In the genomic region with DNA sequence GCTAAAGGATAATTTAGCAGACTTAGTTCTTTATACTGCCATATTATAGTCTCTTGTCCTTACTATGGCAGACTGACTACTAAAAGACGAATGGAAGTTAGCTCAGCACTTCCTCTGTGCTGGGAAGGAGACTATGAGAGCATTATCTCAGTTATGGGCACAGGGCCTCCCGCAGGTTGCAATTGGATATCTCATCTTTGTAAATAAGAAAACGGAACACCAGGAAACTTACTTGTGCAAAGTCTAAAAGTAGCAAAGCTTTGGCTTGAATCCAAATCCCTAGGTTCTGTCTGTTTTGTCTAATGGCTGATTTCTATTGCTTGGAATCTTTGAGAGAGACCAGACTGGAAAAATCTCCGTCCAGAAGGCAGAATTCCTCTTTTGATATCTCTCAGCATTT, we compare ENCODE assay signal across 25 mouse cellular contexts.
DNase-seq lines count a peak whose midpoint lies in the region; ATAC-seq and TF ChIP-seq lines count a peak whose summit lies in the region.
"Had no signal": no experiment of that assay in that cellular context is flagged by ENCODE, and none has a peak within 500 bp of the region (broad histone marks: within the 10 kb centered on the region; RNA-seq: fewer than 3 reads in every experiment).

No protein-coding gene starts in this region.

- H3K4me3 ChIP-seq in heart, adult 2 months = no peak overlapping the region
- no peak overlapping the region for H3K4me3 ChIP-seq in heart, embryonic 15.5 days
- no peak overlapping the region for H3K4me3 ChIP-seq in liver, embryonic 11.5 days (ENCODE audit: low read depth, low read length)
- no peak overlapping the region for H3K4me3 ChIP-seq in liver, postnatal 0 days (ENCODE audit: low read depth, low read length)
- H3K4me3 ChIP-seq: embryonic facial prominence, embryonic 12.5 days; embryonic facial prominence, embryonic 15.5 days had no signal

- H3K9ac ChIP-seq in heart, adult 2 months (ENCODE audit: low read depth, low read length) = no peak overlapping the region
- no peak overlapping the region for H3K9ac ChIP-seq in heart, embryonic 15.5 days
- no peak overlapping the region for H3K9ac ChIP-seq in liver, embryonic 11.5 days (ENCODE audit: low read depth, low read length)
- no peak overlapping the region for H3K9ac ChIP-seq in liver, postnatal 0 days (replicated peaks)
- H3K9ac ChIP-seq: embryonic facial prominence, embryonic 12.5 days; embryonic facial prominence, embryonic 15.5 days; forebrain, postnatal 0 days; hindbrain, embryonic 14.5 days had no signal

- TF ChIP-seq EP300 in heart, adult 2 months (IDR thresholded peaks at IDR 0.05; ENCODE audit: insufficient read depth, low read depth, low read length) = no peak
- no peak for TF ChIP-seq EP300 in liver, postnatal 0 days (IDR thresholded peaks at IDR 0.05; ENCODE audit: low read depth)

- no peak for DNase-seq in heart, adult 2 months
- DNase-seq in heart, adult 8-10 months (ENCODE audit: low spot score) = no peak
- no peak for DNase-seq in heart, adult 18-20 months
- DNase-seq in liver, embryonic 11.5 days (ENCODE audit: low spot score) = peak; percentile 3
- no peak for DNase-seq in liver, postnatal 0 days
- DNase-seq: adrenal gland, adult 2 months; adrenal gland, postnatal 14 days; cerebellum, adult 11 months; cerebellum, adult 2 months; cerebellum, adult 9-11 months; cerebellum, postnatal 25 days; forebrain, postnatal 0 days; gastrocnemius, postnatal 25 days; heart, postnatal 10 days; heart, postnatal 4 days; kidney, adult 18-20 months had no signal

- intact Hi-C loops in heart, adult 2 months (cut with DNase I) = no loop called here

- no peak for ATAC-seq in heart, embryonic 15.5 days (replicated peaks; ENCODE audit: insufficient number of reproducible peaks, insufficient read depth, low FRiP score, low read depth)
- no peak for ATAC-seq in liver, embryonic 11.5 days (replicated peaks; ENCODE audit: low FRiP score)
- no peak for ATAC-seq in liver, postnatal 0 days
- ATAC-seq: CD4-positive, CD25-positive, alpha-beta regulatory T cell, adult 4 months; forebrain, embryonic 14.5 days; forebrain, postnatal 0 days; hindbrain, postnatal 0 days; inflammation-experienced regulatory T-cells, adult 6 months; intestine, embryonic 16.5 days had no signal

- WGBS in heart, adult 2 months = 28% methylated on average over 4 of the region's 4 CpGs
- WGBS in heart, embryonic 15.5 days = 39% methylated on average over 4 of the region's 4 CpGs
- WGBS in liver, embryonic 11.5 days = 59% methylated on average over 4 of the region's 4 CpGs
- 48% methylated on average over 4 of the region's 4 CpGs for WGBS in liver, postnatal 0 days (ENCODE audit: insufficient replicate concordance)

- no peak for TF ChIP-seq CTCF in heart, adult 2 months (IDR thresholded peaks at IDR 0.05)
- no peak for TF ChIP-seq CTCF in liver, postnatal 0 days (IDR thresholded peaks at IDR 0.05; ENCODE audit: low read depth)

- no peak for TF ChIP-seq POLR2A in heart, adult 2 months (IDR thresholded peaks at IDR 0.05; ENCODE audit: insufficient read depth, low read depth, low read length)

- H3K27ac ChIP-seq in heart, adult 2 months = peak overlapping the region; percentile 24; the same call in 1 of the 2 replicates
- H3K27ac ChIP-seq in heart, embryonic 15.5 days = peak overlapping the region; percentile 12; the same call in 1 of the 2 replicates
- no peak overlapping the region for H3K27ac ChIP-seq in liver, embryonic 11.5 days (ENCODE audit: low read depth, low read length)
- no peak overlapping the region for H3K27ac ChIP-seq in liver, postnatal 0 days (ENCODE audit: low read depth)
- H3K27ac ChIP-seq: embryonic facial prominence, embryonic 12.5 days; embryonic facial prominence, embryonic 15.5 days; hindbrain, embryonic 14.5 days; hindbrain, postnatal 0 days had no signal

- H3K36me3 ChIP-seq in heart, adult 2 months (ENCODE audit: control insufficient read depth, insufficient read depth, low read length) = peaks cover 19% of the 10 kb centered on the region
- no peaks in the 10 kb centered on the region for H3K36me3 ChIP-seq in heart, embryonic 15.5 days
- no peaks in the 10 kb centered on the region for H3K36me3 ChIP-seq in liver, embryonic 11.5 days (ENCODE audit: control insufficient read depth, insufficient read depth, low read length)
- H3K36me3 ChIP-seq in liver, postnatal 0 days (replicated peaks; ENCODE audit: insufficient read depth, low read length) = no peaks in the 10 kb centered on the region
- H3K36me3 ChIP-seq: embryonic facial prominence, embryonic 12.5 days; embryonic facial prominence, embryonic 15.5 days had no signal

- H3K79me2 ChIP-seq in heart, adult 2 months (replicated peaks; ENCODE audit: control insufficient read depth, insufficient read depth, low read length) = no peaks in the 10 kb centered on the region; the same call in 1 of the 2 replicates

- H3K4me1 ChIP-seq in heart, adult 2 months (ENCODE audit: control insufficient read depth, insufficient read depth, low read length) = peaks cover 7% of the 10 kb centered on the region; the same call in 1 of the 2 replicates
- H3K4me1 ChIP-seq in heart, embryonic 15.5 days (replicated peaks) = peaks cover 9% of the 10 kb centered on the region
- H3K4me1 ChIP-seq in liver, embryonic 11.5 days (replicated peaks; ENCODE audit: control insufficient read depth, insufficient read depth, low read length) = no peaks in the 10 kb centered on the region
- peaks cover 3% of the 10 kb centered on the region for H3K4me1 ChIP-seq in liver, postnatal 0 days (ENCODE audit: insufficient read depth)
- H3K4me1 ChIP-seq: embryonic facial prominence, embryonic 12.5 days; embryonic facial prominence, embryonic 15.5 days had no signal

- no peak overlapping the region for H3K4me2 ChIP-seq in heart, embryonic 15.5 days
- H3K4me2 ChIP-seq in liver, embryonic 11.5 days = no peak overlapping the region
- no peak overlapping the region for H3K4me2 ChIP-seq in liver, postnatal 0 days (ENCODE audit: low read depth, low read length)
- H3K4me2 ChIP-seq: embryonic facial prominence, embryonic 12.5 days; embryonic facial prominence, embryonic 15.5 days; hindbrain, embryonic 14.5 days had no signal

- no peaks in the 10 kb centered on the region for H3K9me3 ChIP-seq in heart, embryonic 15.5 days (replicated peaks)
- H3K9me3 ChIP-seq in liver, embryonic 11.5 days (ENCODE audit: control insufficient read depth, low read length) = no peaks in the 10 kb centered on the region
- H3K9me3 ChIP-seq in liver, postnatal 0 days (ENCODE audit: low read length) = no peaks in the 10 kb centered on the region
- H3K9me3 ChIP-seq: embryonic facial prominence, embryonic 12.5 days; embryonic facial prominence, embryonic 15.5 days had no signal

- no peaks in the 10 kb centered on the region for H3K27me3 ChIP-seq in heart, adult 2 months (ENCODE audit: control insufficient read depth, insufficient read depth, low read length)
- no peaks in the 10 kb centered on the region for H3K27me3 ChIP-seq in heart, embryonic 15.5 days
- H3K27me3 ChIP-seq in liver, embryonic 11.5 days (replicated peaks; ENCODE audit: control insufficient read depth, insufficient read depth, low read length) = no peaks in the 10 kb centered on the region
- H3K27me3 ChIP-seq in liver, postnatal 0 days (ENCODE audit: insufficient read depth, low read length) = no peaks in the 10 kb centered on the region
- H3K27me3 ChIP-seq: embryonic facial prominence, embryonic 12.5 days; embryonic facial prominence, embryonic 15.5 days had no signal

Comparison
In these comparisons a context has a peak if more than half of its experiments do, and no peak if none do; other contexts are left out.
1. H3K27ac ChIP-seq: peak in heart, adult 2 months (single experiment) and heart, embryonic 15.5 days (single experiment); none in liver, embryonic 11.5 days (single experiment) and liver, postnatal 0 days (single experiment).